Mouse (Mus musculus) ZHBTc4 (cell line): ENCODE measurements around the gene Tipin.

ENCODE experiments used
- DNase-seq: peaks from one replicate; pipeline ENCODE4 v3.0.0-alpha.2; 2011; ENCODE audit warnings: low read depth, low spot score

Tipin gene

DNA sequence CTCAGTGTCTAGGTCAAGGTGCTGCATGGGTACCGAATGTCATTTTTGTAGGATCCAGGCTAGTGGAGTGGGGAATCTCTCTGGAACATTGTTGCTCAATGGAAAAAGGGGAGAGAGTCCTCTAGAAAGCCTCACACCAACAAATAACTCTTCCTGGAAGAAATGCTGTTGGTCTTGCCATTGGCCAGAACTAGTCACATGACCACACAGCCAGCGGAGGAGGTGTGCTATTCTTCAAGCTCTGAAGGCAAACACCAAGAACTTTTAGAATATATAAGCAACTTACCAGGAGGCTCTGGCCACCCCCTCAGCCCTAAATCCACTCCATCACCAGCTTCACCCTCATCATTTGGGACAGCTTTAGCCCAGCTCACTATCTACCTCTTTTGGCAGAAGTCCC, 62.3 kb downstream of the Tipin start:
- peak; percentile 16 for DNase-seq

- no peak for DNase-seq
Measured at GRCm38 (mm10) chr9:64345931-64346330, 64.5 kb downstream of the Tipin start.

- DNase-seq: peak; percentile 40
Measured at GRCm38 (mm10) chr9:64347377-64347776, 66.0 kb downstream of the Tipin start.

DNA sequence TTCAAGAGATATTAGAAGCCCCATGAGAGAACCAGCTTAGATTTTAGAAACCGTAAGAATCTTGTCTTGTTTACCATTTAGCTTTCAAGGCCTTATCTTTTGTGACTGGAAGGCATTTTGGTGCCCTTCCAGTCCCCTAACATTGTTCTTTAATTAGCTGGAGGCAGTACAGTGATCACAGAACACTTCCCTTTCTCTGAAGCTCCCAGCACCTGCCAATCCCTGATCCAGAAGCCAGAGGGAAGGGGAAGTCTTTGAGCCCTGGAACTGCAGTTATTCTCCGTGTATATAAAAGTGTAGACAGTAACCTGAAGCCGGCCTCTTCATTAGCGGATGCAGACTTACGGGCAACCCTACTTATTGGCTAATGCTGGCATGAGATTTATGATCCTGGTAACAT, 68.1 kb downstream of the Tipin start:
- DNase-seq: peak; percentile 26

GRCm38 (mm10) chr9:64351191-64351590, 69.8 kb downstream of the Tipin start:
- peak; percentile 66 for DNase-seq
